Mouse (Mus musculus) brain, embryonic 18.5 days (tissue): ENCODE measurements around the gene Rgl3.

ENCODE experiments used
- DNase-seq: peaks from one replicate; pipeline ENCODE4 v3.0.0-alpha.2; 2012; ENCODE audit warnings: low read depth, low spot score

Rgl3 gene

GRCm38 (mm10) chr9:21923490-21924098 lies 65.7 kb downstream of the Rgl3 start:
- DNase-seq: no peak

GRCm38 (mm10) chr9:21923036-21923435 lies 66.2 kb downstream of the Rgl3 start:
- DNase-seq: no peak
